Mouse (Mus musculus) embryonic facial prominence, embryonic 14.5 days (tissue): ENCODE measurements around the gene Casq1. TPM values are rescaled to one million over a fixed set of nuclear protein-coding genes. Genes with fewer than 3 reads are reported as not detected.

Source experiments
- ATAC-seq: fragments of 200-750 bp; cut with Nextera tagmentation; 2 replicates; pipeline ENCODE4 v1.8.0; 2017; ENCODE audit warnings: low read depth, moderate number of reproducible peaks, moderate TSS enrichment
- DNase-seq: peaks from one replicate; pipeline ENCODE4 v3.0.0-alpha.2; 2015; ENCODE audit warnings: low spot score
- H3K27ac ChIP-seq: fragments of 300-500 bp; sonication (generic); replicated peaks from 2 replicates; pipeline ENCODE4 v1.5.1; 2014; ENCODE audit warnings: low read depth, mild to moderate bottlenecking, low read length, moderate library complexity
- H3K27me3 ChIP-seq: fragments of 300-500 bp; sonication (generic); replicated peaks from 2 replicates; pipeline ENCODE4 v1.6.1; 2014; ENCODE audit warnings: low read length; ENCODE audit not compliant: control insufficient read depth, insufficient read depth
- H3K36me3 ChIP-seq: fragments of 300-500 bp; sonication (generic); 2 replicates; pipeline ENCODE4 v1.6.1; 2014; ENCODE audit warnings: low read length, mixed read lengths; ENCODE audit not compliant: control insufficient read depth, insufficient read depth
- H3K4me1 ChIP-seq: fragments of 300-500 bp; sonication (generic); 2 replicates; pipeline ENCODE4 v1.6.1; 2014; ENCODE audit warnings: antibody characterized with exemption, low read length; ENCODE audit not compliant: control insufficient read depth, insufficient read depth
- H3K4me2 ChIP-seq: fragments of 300-500 bp; sonication (generic); 2 replicates; pipeline ENCODE4 v1.6.1; 2014; ENCODE audit warnings: low read depth, mild to moderate bottlenecking, low read length, moderate library complexity, mixed read lengths
- H3K4me3 ChIP-seq: fragments of 300-500 bp; sonication (generic); 2 replicates; pipeline ENCODE4 v1.5.1; 2014; ENCODE audit warnings: low read depth, mild to moderate bottlenecking, low read length
- H3K9ac ChIP-seq: fragments of 300-500 bp; sonication (generic); 2 replicates; pipeline ENCODE4 v1.6.1; 2014; ENCODE audit warnings: low read depth, mild to moderate bottlenecking, low read length, moderate library complexity, mixed read lengths
- H3K9me3 ChIP-seq: fragments of 300-500 bp; sonication (generic); 2 replicates; pipeline ENCODE4 v1.6.1; 2016; ENCODE audit warnings: low read length; ENCODE audit not compliant: control insufficient read depth
- WGBS: fragments of 180-500 bp; shearing (Covaris S2); extraction: QIAGEN DNeasy Blood & Tissue Kit; methylation state at CpG from one replicate; pipeline ENCODE4 v1.1.7; 2014; 5-methylcytosine and 5-hydroxymethylcytosine counted together
- polyA plus RNA-seq: library from polyadenylated mRNA; unstranded; fragments of >200 nt; fragmentation: Nextera tagmentation; extraction: Ambion mirVana; gene quantifications from 2 replicates; pipeline ENCODE4 v1.2.1, GENCODE M21; 2014

Casq1 gene
- polyA plus RNA-seq, 1 experiment from 2014 or later, result 74.3 TPM

GRCm38 (mm10) chr1:172213771-172214170 lies 5.9 kb downstream of the Casq1 start:
- H3K9me3 ChIP-seq, result no peaks in the 10 kb centered on the region
- no peak overlapping the region for H3K9ac ChIP-seq
- no peaks in the 10 kb centered on the region for H3K36me3 ChIP-seq
- H3K27me3 ChIP-seq, result no peaks in the 10 kb centered on the region
- H3K4me2 ChIP-seq, result no peak overlapping the region
- no peak overlapping the region for H3K27ac ChIP-seq
- no peak overlapping the region for H3K4me3 ChIP-seq
- 63% methylated on average over 4 of the region's 4 CpGs for WGBS
- no peak for DNase-seq
- no peak for ATAC-seq
- peaks cover 11% of the 10 kb centered on the region; the same call in 1 of the 2 replicates for H3K4me1 ChIP-seq

- Histone ChIP-seq H3K9me3 (no peaks in the 10 kb centered on the region), H3K9ac (no peak overlapping the region), H3K36me3 (no peaks in the 10 kb centered on the region), H3K27me3 (no peaks in the 10 kb centered on the region), H3K27ac (peak overlapping the region; percentile 17; the same call in 1 of the 2 replicates), H3K4me2 (no peak overlapping the region), H3K4me1 (peaks cover 11% of the 10 kb centered on the region; the same call in 1 of the 2 replicates), H3K4me3 (no peak overlapping the region)
- 50% methylated on average over 5 of the region's 5 CpGs for WGBS
- DNase-seq (no peak), ATAC-seq (no peak)
Observed at GRCm38 (mm10) chr1:172212776-172213175, 6.9 kb downstream of the Casq1 start.

- Histone ChIP-seq H3K4me2 (peak overlapping the region; percentile 76), H3K27ac (peak overlapping the region; percentile 78; the same call in 1 of the 2 replicates), H3K36me3 (no peaks in the 10 kb centered on the region; the same call in 1 of the 2 replicates), H3K4me1 (peaks cover 45% of the 10 kb centered on the region), H3K9ac (peak overlapping the region; percentile 81; the same call in 1 of the 2 replicates), H3K9me3 (no peaks in the 10 kb centered on the region), H3K27me3 (no peaks in the 10 kb centered on the region), H3K4me3 (peak overlapping the region; percentile 63; the same call in 1 of the 2 replicates)
- DNase-seq, result peak; percentile 57
- ATAC-seq, result 0 out of 2 replicates have a peak, but pooled peaks have one; percentile 3
- 14% methylated on average over 7 of the region's 7 CpGs for WGBS
Observed at GRCm38 (mm10) chr1:172207111-172207584, 12.5 kb downstream of the Casq1 start.

- H3K27ac ChIP-seq, result peak within 1 kb of the TSS; percentile 78
- H3K9ac ChIP-seq, result peak within 1 kb of the TSS; percentile 81
- H3K4me1 ChIP-seq, result peaks cover 53% of the 10 kb centered on the region
- peak within 1 kb of the TSS; percentile 63 for H3K4me3 ChIP-seq
- H3K27me3 ChIP-seq, result no peaks in the 10 kb centered on the region
- H3K9me3 ChIP-seq, result no peaks in the 10 kb centered on the region
- DNase-seq (peak; percentile 90), ATAC-seq (peak; percentile 80)
- peak within 1 kb of the TSS; percentile 76 for H3K4me2 ChIP-seq
- WGBS, result under 1% methylated on average over 26 of the region's 40 CpGs
- H3K36me3 ChIP-seq, result peaks cover 3% of the 10 kb centered on the region; the same call in 1 of the 2 replicates
Observed at GRCm38 (mm10) chr1:172206141-172206917, 13.3 kb downstream of the Casq1 start, which contains the start of gene Pea15a. TSS of gene Pea15a (minus strand) at chr1:172206804.

GRCm38 (mm10) chr1:172205741-172206087 lies 14.0 kb downstream of the Casq1 start:
- peaks cover 6% of the 10 kb centered on the region; the same call in 1 of the 2 replicates for H3K36me3 ChIP-seq
- 19% methylated on average over 3 of the region's 3 CpGs for WGBS
- no peaks in the 10 kb centered on the region for H3K27me3 ChIP-seq
- peak overlapping the region; percentile 63 for H3K4me3 ChIP-seq
- H3K27ac ChIP-seq, result peak overlapping the region; percentile 78
- peak overlapping the region; percentile 81 for H3K9ac ChIP-seq
- H3K4me1 ChIP-seq, result peaks cover 59% of the 10 kb centered on the region
- no peaks in the 10 kb centered on the region for H3K9me3 ChIP-seq
- H3K4me2 ChIP-seq, result peak overlapping the region; percentile 76
- ATAC-seq (no peak), DNase-seq (no peak)

GRCm38 (mm10) chr1:172204814-172205740 lies 14.6 kb downstream of the Casq1 start:
- ATAC-seq (no peak), DNase-seq (peak; percentile 45)
- H3K9ac ChIP-seq, result peak overlapping the region; percentile 81

GRCm38 (mm10) chr1:172204033-172204813 lies 15.4 kb downstream of the Casq1 start:
- Histone ChIP-seq H3K4me2 (peak overlapping the region; percentile 76), H3K27ac (peak overlapping the region; percentile 76), H3K9me3 (no peaks in the 10 kb centered on the region), H3K36me3 (peaks cover 19% of the 10 kb centered on the region), H3K4me3 (peak overlapping the region; percentile 2; the same call in 1 of the 2 replicates), H3K27me3 (no peaks in the 10 kb centered on the region), H3K9ac (peak overlapping the region; percentile 81; the same call in 1 of the 2 replicates), H3K4me1 (peaks cover 60% of the 10 kb centered on the region)
- WGBS, result 19% methylated on average over 9 of the region's 9 CpGs
- DNase-seq (peak; percentile 50), ATAC-seq (no peak)

More at GRCm38 (mm10) chr1:172204814-172205740, 14.6 kb downstream of the Casq1 start:
- Histone ChIP-seq H3K27ac (peak overlapping the region; percentile 76; the same call in 1 of the 2 replicates), H3K36me3 (peaks cover 10% of the 10 kb centered on the region; the same call in 1 of the 2 replicates), H3K4me3 (peak overlapping the region; percentile 63), H3K4me1 (peaks cover 60% of the 10 kb centered on the region), H3K27me3 (no peaks in the 10 kb centered on the region), H3K4me2 (peak overlapping the region; percentile 76), H3K9me3 (no peaks in the 10 kb centered on the region)
- 34% methylated on average over 13 of the region's 15 CpGs for WGBS
